Mouse (Mus musculus) midbrain, postnatal 0 days (tissue): ENCODE results near the gene Kif1c. TPM values are rescaled to one million over a fixed set of nuclear protein-coding genes. Genes with fewer than 3 reads are reported as not detected.

Source experiments
- ATAC-seq: fragments of 200-750 bp; cut with Nextera tagmentation; 2 replicates; pipeline ENCODE4 v1.8.0; 2017; ENCODE audit warnings: moderate number of reproducible peaks, mild to moderate bottlenecking, moderate TSS enrichment, moderate library complexity; ENCODE audit not compliant: low FRiP score
- DNase-seq: peaks from one replicate; pipeline ENCODE4 v3.0.0-alpha.2; 2015; ENCODE audit warnings: low spot score
- H3K27ac ChIP-seq: fragments of 300-500 bp; sonication (generic); 2 replicates; pipeline ENCODE4 v1.5.1; 2014; ENCODE audit warnings: low read depth, mild to moderate bottlenecking, low read length, mixed read lengths
- H3K27me3 ChIP-seq: fragments of 300-500 bp; sonication (generic); 2 replicates; pipeline ENCODE4 v1.6.1; 2014; ENCODE audit warnings: low read length, control low read depth, mixed read lengths; ENCODE audit not compliant: insufficient read depth
- H3K36me3 ChIP-seq: fragments of 300-500 bp; sonication (generic); 2 replicates; pipeline ENCODE4 v1.6.1; 2014; ENCODE audit warnings: low read length, control low read depth, mixed read lengths; ENCODE audit not compliant: insufficient read depth
- H3K4me1 ChIP-seq: fragments of 300-500 bp; sonication (generic); 2 replicates; pipeline ENCODE4 v1.6.1; 2014; ENCODE audit warnings: mild to moderate bottlenecking, control low read depth, antibody characterized with exemption, low read length, mixed read lengths; ENCODE audit not compliant: insufficient read depth
- H3K4me2 ChIP-seq: fragments of 300-500 bp; sonication (generic); 2 replicates; pipeline ENCODE4 v1.6.1; 2014; ENCODE audit warnings: low read depth, mild to moderate bottlenecking, low read length, mixed read lengths; ENCODE audit not compliant: poor library complexity, severe bottlenecking
- H3K4me3 ChIP-seq: fragments of 300-500 bp; sonication (generic); 2 replicates; pipeline ENCODE4 v1.5.1; 2014; ENCODE audit warnings: low read depth, mild to moderate bottlenecking, low read length, moderate library complexity
- H3K9ac ChIP-seq: fragments of 300-500 bp; sonication (generic); replicated peaks from 2 replicates; pipeline ENCODE4 v1.6.1; 2014; ENCODE audit warnings: mild to moderate bottlenecking, low read length, moderate library complexity, mixed read lengths; ENCODE audit not compliant: poor library complexity, severe bottlenecking
- H3K9me3 ChIP-seq: fragments of 300-500 bp; sonication (generic); 2 replicates; pipeline ENCODE4 v1.6.1; 2016; ENCODE audit warnings: low read length, control low read depth
- CTCF ChIP-seq: IDR thresholded peaks from 2 replicates; pipeline ENCODE4 v1.5.1; 2016; ENCODE audit warnings: antibody characterized with exemption, mild to moderate bottlenecking
- WGBS: fragments of 180-500 bp; shearing (Covaris S2); extraction: QIAGEN DNeasy Blood & Tissue Kit; methylation state at CpG from one replicate; pipeline ENCODE4 v1.1.7; 2014; 5-methylcytosine and 5-hydroxymethylcytosine counted together
- polyA plus RNA-seq: library from polyadenylated mRNA; unstranded; fragments of >200 nt; fragmentation: Nextera tagmentation; extraction: Ambion mirVana; gene quantifications from 2 replicates; pipeline ENCODE4 v1.2.1, GENCODE M21; 2015
- total RNA-seq: library from RNA; depleted of rRNA; stranded (reverse); fragments of >200 nt; gene quantifications from 2 replicates; pipeline ENCODE4 v1.2.3, GENCODE M21; 2014

Kif1c gene
- total and polyA plus RNA-seq, 2 experiments from 2014 or later: 1.9 to 30.9 TPM

GRCm38 (mm10) chr11:70730427-70731038 is 30.2 kb downstream of the Kif1c start:
- H3K4me3 ChIP-seq: no peak overlapping the region
- no peak overlapping the region for H3K4me2 ChIP-seq
- no peaks in the 10 kb centered on the region for H3K4me1 ChIP-seq
- H3K36me3 ChIP-seq: peaks cover 36% of the 10 kb centered on the region
- no peak for TF ChIP-seq CTCF
- no peak for ATAC-seq
- no peak for DNase-seq
- WGBS: 80% methylated on average over 9 of the region's 9 CpGs
- no peaks in the 10 kb centered on the region for H3K9me3 ChIP-seq
- peak overlapping the region; percentile 27; the same call in 1 of the 2 replicates for H3K27ac ChIP-seq
- H3K27me3 ChIP-seq: no peaks in the 10 kb centered on the region
- no peak overlapping the region for H3K9ac ChIP-seq

GRCm38 (mm10) chr11:70731178-70731577 is 30.8 kb downstream of the Kif1c start:
- peak; percentile 65 for DNase-seq
- Histone ChIP-seq H3K9ac (no peak overlapping the region), H3K4me3 (no peak overlapping the region), H3K27ac (peak overlapping the region; percentile 27; the same call in 1 of the 2 replicates), H3K4me2 (no peak overlapping the region), H3K36me3 (peaks cover 30% of the 10 kb centered on the region), H3K4me1 (no peaks in the 10 kb centered on the region), H3K9me3 (no peaks in the 10 kb centered on the region), H3K27me3 (no peaks in the 10 kb centered on the region)
- WGBS: 54% methylated on average over 5 of the region's 5 CpGs
- no peak for TF ChIP-seq CTCF
- ATAC-seq: no peak

GRCm38 (mm10) chr11:70733256-70733655 is 32.9 kb downstream of the Kif1c start:
- Histone ChIP-seq H3K9me3 (no peaks in the 10 kb centered on the region), H3K4me2 (no peak overlapping the region), H3K4me3 (no peak overlapping the region), H3K9ac (no peak overlapping the region), H3K27ac (no peak overlapping the region), H3K27me3 (no peaks in the 10 kb centered on the region), H3K4me1 (no peaks in the 10 kb centered on the region), H3K36me3 (peaks cover 10% of the 10 kb centered on the region)
- ATAC-seq (no peak), DNase-seq (no peak)
- 72% methylated on average over 5 of the region's 5 CpGs for WGBS
- TF ChIP-seq CTCF: no peak

- no peak overlapping the region for H3K9ac ChIP-seq
- DNase-seq (no peak), ATAC-seq (no peak)
- no peak overlapping the region for H3K27ac ChIP-seq
- no peaks in the 10 kb centered on the region for H3K27me3 ChIP-seq
- H3K4me1 ChIP-seq: no peaks in the 10 kb centered on the region
- no peak overlapping the region for H3K4me3 ChIP-seq
- H3K36me3 ChIP-seq: no peaks in the 10 kb centered on the region
- no peaks in the 10 kb centered on the region for H3K9me3 ChIP-seq
- no peak for TF ChIP-seq CTCF
- no peak overlapping the region for H3K4me2 ChIP-seq
- WGBS: 77% methylated on average over 5 of the region's 5 CpGs
Measured at GRCm38 (mm10) chr11:70737749-70738148, 37.4 kb downstream of the Kif1c start.

GRCm38 (mm10) chr11:70741603-70742002 is 41.3 kb downstream of the Kif1c start:
- Histone ChIP-seq H3K36me3 (no peaks in the 10 kb centered on the region), H3K4me2 (no peak overlapping the region), H3K27ac (no peak overlapping the region), H3K4me3 (no peak overlapping the region), H3K9ac (no peak overlapping the region), H3K9me3 (no peaks in the 10 kb centered on the region), H3K27me3 (no peaks in the 10 kb centered on the region), H3K4me1 (no peaks in the 10 kb centered on the region)
- DNase-seq (no peak), ATAC-seq (no peak)
- 92% methylated on average over 3 of the region's 3 CpGs for WGBS
- no peak for TF ChIP-seq CTCF

GRCm38 (mm10) chr11:70742117-70742516 is 41.8 kb downstream of the Kif1c start:
- H3K27me3 ChIP-seq: no peaks in the 10 kb centered on the region
- no peak for TF ChIP-seq CTCF
- no peaks in the 10 kb centered on the region for H3K9me3 ChIP-seq
- WGBS: 91% methylated on average over 7 of the region's 7 CpGs
- no peaks in the 10 kb centered on the region for H3K4me1 ChIP-seq
- H3K27ac ChIP-seq: no peak overlapping the region
- no peak overlapping the region for H3K4me3 ChIP-seq
- H3K4me2 ChIP-seq: no peak overlapping the region
- DNase-seq (no peak), ATAC-seq (no peak)
- no peaks in the 10 kb centered on the region for H3K36me3 ChIP-seq
- H3K9ac ChIP-seq: no peak overlapping the region
